Mouse (Mus musculus) hindbrain, postnatal 0 days (tissue): ENCODE data around the gene P2rx1. TPM values are rescaled to one million over a fixed set of nuclear protein-coding genes. Genes with fewer than 3 reads are reported as not detected.
A peak's percentile ranks its signal among the peaks of the same experiment; 100 is the strongest.

ENCODE experiments used
- ATAC-seq: fragments of 200-750 bp; cut with Nextera tagmentation; 2 replicates; pipeline ENCODE4 v1.8.0; 2017; ENCODE audit warnings: mild to moderate bottlenecking, moderate TSS enrichment, moderate library complexity
- DNase-seq: peaks from one replicate; pipeline ENCODE4 v3.0.0-alpha.2; 2015; ENCODE audit warnings: low spot score
- H3K27ac ChIP-seq: fragments of 300-500 bp; sonication (generic); 2 replicates; pipeline ENCODE4 v1.5.1; 2014; ENCODE audit warnings: mild to moderate bottlenecking
- H3K27me3 ChIP-seq: fragments of 300-500 bp; sonication (generic); 2 replicates; pipeline ENCODE4 v1.6.1; 2014; ENCODE audit warnings: low read length, mixed read lengths; ENCODE audit not compliant: insufficient read depth
- H3K36me3 ChIP-seq: fragments of 300-500 bp; sonication (generic); 2 replicates; pipeline ENCODE4 v1.6.1; 2014; ENCODE audit warnings: low read length, mixed read lengths; ENCODE audit not compliant: insufficient read depth
- H3K4me1 ChIP-seq: fragments of 300-500 bp; sonication (generic); 2 replicates; pipeline ENCODE4 v1.6.1; 2014; ENCODE audit warnings: antibody characterized with exemption, low read length, mixed read lengths; ENCODE audit not compliant: insufficient read depth
- H3K4me2 ChIP-seq: fragments of 300-500 bp; sonication (generic); 2 replicates; pipeline ENCODE4 v1.6.1; 2014; ENCODE audit warnings: low read depth, mild to moderate bottlenecking, low read length, moderate library complexity, mixed read lengths
- H3K4me3 ChIP-seq: fragments of 300-500 bp; sonication (generic); 2 replicates; pipeline ENCODE4 v1.5.1; 2014; ENCODE audit warnings: low read length
- H3K9ac ChIP-seq: fragments of 300-500 bp; sonication (generic); replicated peaks from 2 replicates; pipeline ENCODE4 v1.6.1; 2014; ENCODE audit warnings: mild to moderate bottlenecking, low read length, moderate library complexity, mixed read lengths
- H3K9me3 ChIP-seq: fragments of 300-500 bp; sonication (generic); 2 replicates; pipeline ENCODE4 v1.6.1; 2016; ENCODE audit warnings: low read length, mixed read lengths
- CTCF ChIP-seq: IDR thresholded peaks from 2 replicates; pipeline ENCODE4 v1.5.1; 2016; ENCODE audit warnings: antibody characterized with exemption, control low read depth, low read depth
- WGBS: fragments of 180-500 bp; shearing (Covaris S2); extraction: QIAGEN DNeasy Blood & Tissue Kit; methylation state at CpG from one replicate; pipeline ENCODE4 v1.1.7; 2014; 5-methylcytosine and 5-hydroxymethylcytosine counted together
- polyA plus RNA-seq: library from polyadenylated mRNA; unstranded; fragments of >200 nt; fragmentation: Nextera tagmentation; extraction: Ambion mirVana; gene quantifications from 2 replicates; pipeline ENCODE4 v1.2.1, GENCODE M21; 2015
- total RNA-seq: library from RNA; depleted of rRNA; stranded (reverse); fragments of >200 nt; gene quantifications from 2 replicates; pipeline ENCODE4 v1.2.3, GENCODE M21; 2014

Gene P2rx1
- total and polyA plus RNA-seq, 2 experiments from 2014 or later: 0.60 to 1.3 TPM

- Histone ChIP-seq H3K4me3 (no peak overlapping the region), H3K4me2 (no peak overlapping the region), H3K9ac (no peak overlapping the region), H3K36me3 (no peaks in the 10 kb centered on the region), H3K27ac (no peak overlapping the region), H3K27me3 (peaks cover 11% of the 10 kb centered on the region; the same call in 1 of the 2 replicates), H3K4me1 (no peaks in the 10 kb centered on the region), H3K9me3 (no peaks in the 10 kb centered on the region)
- TF ChIP-seq CTCF: no peak
- ATAC-seq: no peak
- 76% methylated on average over 5 of the region's 5 CpGs for WGBS
- DNase-seq: no peak
Measured at GRCm38 (mm10) chr11:72955339-72955974, 43.4 kb upstream of the P2rx1 start.

- DNase-seq: no peak
- 51% methylated on average over 2 of the region's 2 CpGs for WGBS
Measured at GRCm38 (mm10) chr11:72957318-72957717, 41.6 kb upstream of the P2rx1 start.

GRCm38 (mm10) chr11:72959924-72960679 lies 38.8 kb upstream of the P2rx1 start:
- no peak overlapping the region for H3K9ac ChIP-seq
- no peak overlapping the region for H3K4me3 ChIP-seq
- H3K4me1 ChIP-seq: no peaks in the 10 kb centered on the region
- TF ChIP-seq CTCF: 0 out of 2 replicates have a peak, but pooled peaks have one; percentile 3
- H3K27ac ChIP-seq: no peak overlapping the region
- WGBS: 13% methylated on average over 15 of the region's 15 CpGs
- no peaks in the 10 kb centered on the region for H3K9me3 ChIP-seq
- H3K36me3 ChIP-seq: no peaks in the 10 kb centered on the region
- ATAC-seq (no peak), DNase-seq (no peak)
- no peak overlapping the region for H3K4me2 ChIP-seq
- H3K27me3 ChIP-seq: peaks cover 27% of the 10 kb centered on the region

More at GRCm38 (mm10) chr11:72957318-72957717, 41.6 kb upstream of the P2rx1 start:
- TF ChIP-seq CTCF: no peak
- Histone ChIP-seq H3K9me3 (no peaks in the 10 kb centered on the region), H3K4me3 (no peak overlapping the region), H3K9ac (no peak overlapping the region), H3K36me3 (no peaks in the 10 kb centered on the region), H3K27me3 (peaks cover 27% of the 10 kb centered on the region), H3K4me2 (no peak overlapping the region), H3K4me1 (no peaks in the 10 kb centered on the region), H3K27ac (no peak overlapping the region)
- ATAC-seq: no peak

- H3K27me3 ChIP-seq: peaks cover 27% of the 10 kb centered on the region
- TF ChIP-seq CTCF: no peak
- DNase-seq (no peak), ATAC-seq (no peak)
- peak overlapping the region; percentile 34; the same call in 1 of the 2 replicates for H3K4me2 ChIP-seq
- WGBS: 5% methylated on average over 15 of the region's 15 CpGs
- no peaks in the 10 kb centered on the region for H3K9me3 ChIP-seq
- no peaks in the 10 kb centered on the region for H3K4me1 ChIP-seq
- no peak overlapping the region for H3K27ac ChIP-seq
- no peak overlapping the region for H3K9ac ChIP-seq
- H3K4me3 ChIP-seq: peak overlapping the region; percentile 23
- no peaks in the 10 kb centered on the region for H3K36me3 ChIP-seq
Measured at GRCm38 (mm10) chr11:72960723-72961071, 38.2 kb upstream of the P2rx1 start.

GRCm38 (mm10) chr11:72961072-72961980 lies 37.6 kb upstream of the P2rx1 start, which contains the start of gene Atp2a3:
TSS of gene Atp2a3 (plus strand) at chr11:72961169.
- Histone ChIP-seq H3K9me3 (no peaks in the 10 kb centered on the region), H3K27me3 (peaks cover 27% of the 10 kb centered on the region), H3K36me3 (no peaks in the 10 kb centered on the region), H3K27ac (no peak within 1 kb of the TSS), H3K4me3 (peak within 1 kb of the TSS; percentile 23), H3K9ac (no peak within 1 kb of the TSS), H3K4me1 (no peaks in the 10 kb centered on the region), H3K4me2 (peak within 1 kb of the TSS; percentile 34)
- ATAC-seq: no peak
- TF ChIP-seq CTCF: no peak
- 4% methylated on average over 66 of the region's 70 CpGs for WGBS
- no peak for DNase-seq

- no peak overlapping the region for H3K4me3 ChIP-seq
- DNase-seq: no peak
- peaks cover 27% of the 10 kb centered on the region for H3K27me3 ChIP-seq
- no peak overlapping the region for H3K9ac ChIP-seq
- H3K4me1 ChIP-seq: no peaks in the 10 kb centered on the region
- no peak for ATAC-seq
- no peaks in the 10 kb centered on the region for H3K36me3 ChIP-seq
- WGBS: 89% methylated on average over 2 of the region's 2 CpGs
- no peak overlapping the region for H3K27ac ChIP-seq
- no peak overlapping the region for H3K4me2 ChIP-seq
- H3K9me3 ChIP-seq: no peaks in the 10 kb centered on the region
- TF ChIP-seq CTCF: no peak
Measured at GRCm38 (mm10) chr11:72962378-72962777, 36.5 kb upstream of the P2rx1 start.
